Mouse (Mus musculus): Measurements from ENCODE around the gene 4930518I15Rik. TPM values are rescaled to one million over a fixed set of nuclear protein-coding genes. Genes with fewer than 3 reads are reported as not detected.
"Not testable (repeated sequence)": the region's sequence is repeated elsewhere in the genome, so short reads cannot be mapped to it uniquely, and the experiment has no call there.

Gene 4930518I15Rik
- 1 to 10 TPM; 1.1 to 1.2 TPM for total RNA-seq (2021)

DNA sequence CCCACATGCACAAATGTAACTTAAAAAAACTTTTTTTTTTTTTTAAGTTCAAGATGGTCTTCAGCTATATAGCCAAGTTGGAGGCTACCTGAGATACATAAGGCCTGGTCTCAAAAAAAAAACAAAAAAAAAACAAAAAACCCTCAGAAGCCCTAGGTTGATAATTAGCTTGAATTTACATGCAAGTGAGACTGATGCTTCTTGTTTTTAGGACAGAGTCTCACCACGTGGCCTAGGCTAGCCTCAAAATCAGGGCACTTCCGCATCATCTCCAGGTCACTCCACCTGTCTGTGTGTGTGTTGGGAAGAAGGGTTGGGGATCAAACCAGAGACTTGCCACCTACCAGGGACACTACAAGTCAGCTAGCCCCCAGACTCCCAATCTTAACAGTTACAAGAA lies at the start of gene 4930518I15Rik:
TSS of gene 4930518I15Rik (minus strand) at position 112 of the 400 bp plus-strand sequence.
- intact Hi-C loops (cut with DNase I): loop anchor here (5.0 kb wide), 1 partner anchor 121 kb away; no protein-coding TSS in a partner anchor
- DNase-seq: no peak

DNA sequence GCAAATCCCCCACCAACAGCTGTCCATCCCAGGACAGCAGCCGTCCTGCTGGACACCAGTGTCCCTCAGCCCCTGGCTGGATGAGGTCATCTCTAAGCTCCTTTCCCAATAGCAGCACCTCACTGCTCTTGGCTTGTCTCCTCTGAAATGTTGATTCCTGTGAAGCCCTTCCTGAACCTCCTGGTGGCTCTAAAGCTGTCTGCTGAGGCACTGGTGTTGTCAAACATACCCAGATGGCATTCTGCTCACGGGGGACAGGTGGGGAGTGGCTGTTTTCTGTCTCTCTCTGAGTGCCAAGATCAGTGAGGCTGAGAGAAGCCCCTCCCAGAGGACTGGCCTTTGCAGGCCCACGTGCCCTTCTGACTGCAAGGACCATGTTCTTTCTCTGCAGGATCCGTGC lies 48.2 kb upstream of the 4930518I15Rik start:
- intact Hi-C loops (cut with DNase I): loop anchor here (1.0 kb wide), 1 partner anchor 189 kb away; no protein-coding TSS in a partner anchor
- not testable (repeated sequence) for DNase-seq

DNA sequence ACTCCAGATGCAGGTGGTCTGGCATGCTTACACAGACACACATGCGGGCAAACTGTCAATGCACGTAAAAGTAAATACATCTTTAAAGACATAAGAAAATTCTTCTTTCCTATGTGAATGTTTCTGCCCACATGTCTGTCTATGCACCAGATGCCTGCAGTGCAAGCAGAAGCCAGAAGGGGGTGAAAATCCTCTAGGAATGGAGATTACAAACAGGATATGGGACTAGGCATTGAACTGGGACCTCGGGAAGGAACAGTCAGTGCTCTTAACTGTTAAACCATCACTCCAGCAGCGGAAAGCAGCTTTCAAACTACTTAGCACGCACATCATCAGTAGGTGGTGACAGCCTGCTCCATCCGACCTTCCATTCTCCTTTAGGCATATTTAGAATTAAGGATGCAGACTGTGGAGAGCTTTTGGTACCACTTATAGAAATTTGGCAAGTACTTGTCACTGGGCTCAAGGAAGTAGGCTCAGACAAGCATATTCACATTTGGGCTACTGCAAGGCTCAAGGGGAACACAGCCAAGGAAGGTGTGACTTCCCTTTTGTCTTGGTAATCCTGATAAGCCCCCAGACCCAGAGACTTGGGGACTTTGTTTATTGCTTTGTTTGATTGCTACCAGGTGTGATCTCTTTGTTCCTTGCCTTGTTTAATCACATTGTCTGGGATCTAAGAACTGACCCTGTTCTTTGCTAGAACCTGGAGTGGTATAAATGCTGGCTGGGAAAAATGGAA lies 47.4 kb upstream of the 4930518I15Rik start:
- DNase-seq: peak; percentile 76 to 84
- intact Hi-C loops (cut with DNase I): loop anchor here (1.0 kb wide), 2 partner anchors 91 to 190 kb away; no protein-coding TSS in a partner anchor

DNA sequence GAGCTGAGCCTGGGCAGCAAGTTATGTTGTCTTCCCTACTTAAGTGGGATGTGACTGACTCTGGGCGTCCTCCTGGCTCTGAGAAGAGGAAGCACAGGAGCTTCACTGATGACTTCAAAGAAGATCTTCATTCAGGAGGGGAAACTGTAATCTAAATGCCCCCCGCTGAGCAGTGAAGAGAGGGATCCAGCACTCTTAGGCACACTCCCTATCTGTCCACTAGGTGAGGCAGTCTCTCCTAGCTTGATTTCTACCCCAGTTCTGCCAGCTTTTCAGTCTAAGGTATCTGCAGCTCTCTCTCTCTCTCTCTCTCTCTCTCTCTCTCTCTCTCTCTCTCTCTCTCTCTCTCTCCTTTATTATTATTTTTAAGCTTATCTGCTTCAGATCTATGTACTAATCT lies 45.6 kb upstream of the 4930518I15Rik start:
- no peak for DNase-seq
- intact Hi-C loops (cut with DNase I): no loop called here

DNA sequence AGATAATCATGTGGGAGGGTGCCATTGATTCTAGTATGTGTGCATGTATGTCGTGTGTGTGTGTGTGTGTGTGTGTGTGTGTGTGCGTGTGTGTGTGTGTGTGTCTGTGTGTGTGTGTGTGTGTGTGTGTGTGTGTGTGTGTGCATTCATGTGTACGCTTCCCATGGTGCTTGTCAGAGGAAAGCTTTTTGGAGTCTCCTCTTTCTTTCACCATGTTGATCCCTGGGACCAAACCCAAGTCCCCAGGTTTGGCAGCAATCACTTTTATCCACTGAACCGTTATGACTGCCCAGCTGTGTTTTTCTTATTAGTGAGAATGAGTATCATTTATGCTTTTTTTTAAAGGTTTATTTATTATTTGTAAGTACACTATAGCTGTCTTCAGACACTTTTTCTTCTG lies 44.7 kb upstream of the 4930518I15Rik start:
- DNase-seq; intact Hi-C loops (cut with DNase I): not testable (repeated sequence)

DNA sequence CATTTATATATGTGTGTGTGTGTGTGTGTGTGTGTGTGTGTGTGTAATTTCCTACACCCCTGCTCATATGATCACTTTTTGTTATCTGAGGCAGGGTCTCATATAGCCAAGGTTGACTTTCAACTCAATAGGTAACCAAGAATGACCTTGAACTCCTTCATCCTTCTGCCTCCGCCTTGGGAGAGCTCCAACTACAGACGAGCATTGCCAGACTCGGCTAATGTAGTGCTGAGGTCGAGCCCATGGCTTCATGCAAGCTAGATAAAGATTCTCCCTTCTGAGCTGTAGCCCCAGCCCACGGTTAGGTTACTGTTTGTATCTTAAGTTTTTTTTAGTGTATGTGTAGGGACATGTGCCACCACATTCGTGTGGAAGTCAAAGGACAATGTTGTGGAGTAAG lies 44.1 kb upstream of the 4930518I15Rik start:
- intact Hi-C loops (cut with DNase I): no loop called here
- DNase-seq: no peak

DNA sequence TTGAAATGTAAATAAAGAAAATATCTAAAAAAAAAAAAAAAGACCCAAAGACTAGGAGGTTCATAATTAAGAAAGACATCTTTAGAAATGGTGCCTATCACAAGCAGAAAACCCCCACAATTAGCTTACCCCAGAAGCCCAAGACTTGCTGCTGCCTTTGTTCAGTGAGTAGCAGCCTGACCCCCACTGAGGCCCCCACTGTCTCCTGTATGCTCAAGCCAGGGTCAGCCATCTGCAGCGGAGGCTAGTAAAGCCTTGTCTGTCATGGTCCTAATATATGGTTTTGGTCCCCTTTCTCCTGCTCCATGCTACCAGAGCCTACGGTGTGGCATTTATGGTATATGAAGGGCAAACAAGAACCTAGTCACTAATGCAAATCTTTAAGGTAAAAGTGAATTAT lies 43.6 kb upstream of the 4930518I15Rik start:
- intact Hi-C loops (cut with DNase I): no loop called here
- no peak for DNase-seq

DNA sequence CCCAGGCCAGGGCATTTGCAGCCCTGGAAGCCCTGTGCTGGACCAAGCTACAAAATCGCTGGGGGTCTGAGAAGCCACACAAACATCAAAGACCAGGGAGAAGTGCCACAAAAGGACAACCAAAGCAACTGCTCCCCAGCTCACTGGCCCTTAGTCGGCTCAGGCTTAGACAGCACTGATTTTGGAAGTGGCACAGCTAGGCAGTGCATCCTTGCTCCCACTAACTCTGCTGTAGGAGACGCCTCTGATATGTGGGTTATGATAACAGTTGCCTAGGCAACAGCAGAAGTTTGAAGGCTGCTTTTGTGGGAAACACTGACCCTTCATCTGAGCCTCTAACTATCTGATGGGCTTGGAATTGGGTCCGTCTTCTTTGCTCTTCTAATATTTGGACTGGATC lies 41.4 kb upstream of the 4930518I15Rik start:
- intact Hi-C loops (cut with DNase I): no loop called here

DNA sequence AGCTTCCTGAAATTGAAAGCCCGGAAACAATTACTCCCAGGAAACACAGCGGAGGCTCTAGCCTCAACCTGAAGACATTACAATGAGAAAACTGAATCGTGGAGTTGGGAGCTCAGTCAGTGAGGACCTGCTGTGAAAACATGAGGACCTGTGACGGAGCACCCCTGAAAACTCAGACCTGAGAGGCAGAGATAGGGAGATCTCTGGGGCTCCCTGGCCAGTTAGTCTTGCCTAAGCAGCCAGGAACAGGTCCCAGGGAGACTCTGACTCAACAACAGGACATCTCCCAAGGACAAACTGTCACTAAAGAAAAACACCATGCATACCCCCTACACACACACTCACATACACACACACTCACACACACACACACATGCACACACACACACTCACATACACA lies 40.6 kb upstream of the 4930518I15Rik start:
- DNase-seq: no peak
- intact Hi-C loops (cut with DNase I): no loop called here

More for the DNA sequence above, 41.4 kb upstream of the 4930518I15Rik start:
- DNase-seq: no peak

DNA sequence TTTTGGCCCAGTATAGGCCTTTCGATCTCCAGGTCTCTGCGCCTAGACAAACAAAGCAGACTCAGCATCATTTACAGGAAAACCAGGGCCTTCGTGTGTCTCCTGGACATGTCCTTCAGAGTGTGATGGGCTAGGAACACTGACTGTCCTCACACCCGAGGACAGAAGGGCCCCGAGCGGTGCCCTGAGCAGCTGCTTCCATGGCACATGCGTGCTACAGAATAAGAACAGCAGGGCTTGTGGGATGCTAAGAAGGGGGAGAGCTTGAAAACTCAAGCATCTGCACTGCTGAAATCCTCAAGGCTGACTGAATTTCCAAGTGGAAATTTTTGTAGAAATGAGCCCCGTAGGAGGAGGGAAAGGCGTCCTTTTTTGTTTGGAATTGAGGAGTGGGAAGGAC lies 39.3 kb upstream of the 4930518I15Rik start:
- DNase-seq: no peak
- intact Hi-C loops (cut with DNase I): no loop called here

DNA sequence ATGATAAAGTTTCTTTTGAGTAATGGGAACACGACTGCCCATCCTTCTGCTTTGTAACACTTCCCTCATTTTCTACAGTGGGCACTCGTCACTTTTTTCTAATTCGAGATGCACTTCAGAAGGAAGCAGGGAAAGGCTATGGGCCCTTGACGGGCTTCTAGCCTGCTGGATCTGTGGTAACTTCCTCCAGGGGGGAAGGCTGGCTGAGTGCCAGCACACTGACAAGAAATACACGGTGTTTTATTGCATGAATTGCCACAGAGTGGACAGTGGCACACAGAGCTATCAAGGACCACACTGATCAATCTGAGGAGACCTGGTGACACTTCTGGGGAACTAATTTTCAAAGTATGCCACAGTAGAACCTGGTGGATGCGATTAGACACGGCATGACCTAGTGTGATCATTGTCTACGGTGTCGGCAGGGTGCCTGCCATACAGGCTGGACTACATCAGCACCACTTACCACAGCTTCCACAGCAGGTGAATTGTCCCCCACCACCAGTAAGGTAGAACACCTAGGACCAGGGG lies 38.7 kb upstream of the 4930518I15Rik start:
- intact Hi-C loops (cut with DNase I): no loop called here
- DNase-seq: no peak

DNA sequence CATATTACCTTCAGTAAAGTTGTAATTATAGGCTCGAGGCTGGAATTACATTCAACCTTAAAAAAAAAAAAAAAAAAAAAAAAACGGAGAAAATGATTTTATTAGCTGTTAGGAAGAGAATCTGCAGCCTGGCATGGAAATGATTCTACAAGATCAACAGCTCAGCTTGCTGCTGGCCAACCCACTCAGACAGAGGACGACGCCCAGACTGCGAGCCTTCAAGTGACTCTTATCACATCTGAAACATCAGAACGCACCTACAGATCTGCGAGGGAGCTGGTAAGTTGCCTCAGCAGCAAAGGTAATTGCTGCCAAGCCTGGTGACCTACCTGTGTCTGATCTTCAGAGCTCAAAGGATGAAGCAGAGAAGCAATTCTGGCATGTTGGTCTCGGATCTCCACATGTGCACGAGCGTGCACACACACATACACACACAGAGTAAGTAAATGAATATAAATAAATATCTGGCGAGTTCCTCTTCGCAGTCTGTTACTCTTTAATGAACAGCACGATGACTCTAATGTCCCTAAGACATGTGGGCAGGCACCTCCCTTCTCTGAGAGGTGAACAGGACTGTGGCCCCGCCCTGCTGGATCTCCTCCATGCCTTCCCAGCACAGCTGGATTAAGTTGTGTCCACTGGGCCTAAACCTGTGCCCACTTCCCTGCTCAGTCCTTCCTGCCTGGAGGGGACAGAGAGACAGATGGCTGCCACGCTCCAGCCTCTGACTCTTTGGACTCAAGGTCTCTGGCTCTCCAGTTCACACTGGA lies 36.9 kb upstream of the 4930518I15Rik start:
- intact Hi-C loops (cut with DNase I): no loop called here
- DNase-seq: no peak

DNA sequence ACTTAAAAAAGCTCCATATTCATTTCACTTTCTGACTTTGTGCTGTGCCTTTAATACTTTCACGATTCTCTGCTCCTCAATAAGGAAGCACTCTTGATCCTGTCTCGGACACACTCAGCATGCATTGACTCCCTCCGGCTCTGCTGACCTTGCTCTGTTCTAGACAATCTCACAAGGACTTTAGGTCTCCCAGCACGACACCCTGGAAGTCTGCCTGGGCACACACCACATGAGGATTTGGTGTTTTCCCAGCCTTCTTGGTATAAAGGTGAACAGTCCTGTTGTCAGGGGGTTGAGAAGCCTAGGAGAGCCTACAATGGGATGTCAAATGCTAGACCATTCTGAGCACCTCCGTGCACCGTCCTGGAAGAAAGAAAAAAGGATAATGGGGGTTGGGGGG lies 35.1 kb upstream of the 4930518I15Rik start:
- intact Hi-C loops (cut with DNase I): no loop called here
- DNase-seq: no peak

DNA sequence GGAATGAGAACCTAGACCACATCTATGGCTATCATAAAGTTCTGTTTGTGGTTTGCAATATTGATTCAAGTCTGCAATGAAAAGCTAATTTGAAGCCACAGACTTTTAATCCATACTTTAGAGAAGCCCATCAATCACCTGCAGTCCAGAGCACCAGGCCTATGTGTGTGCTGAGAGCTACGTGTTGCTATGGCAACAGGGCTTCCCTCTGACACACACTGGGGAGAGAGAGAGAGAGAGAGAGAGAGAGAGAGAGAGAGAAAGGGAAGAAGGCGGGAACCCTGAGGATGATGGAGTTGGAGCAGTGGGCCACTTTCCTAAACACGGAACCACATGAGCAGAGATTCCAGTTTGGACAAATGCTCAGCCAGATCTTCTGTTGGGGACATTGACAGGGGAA lies 34.5 kb upstream of the 4930518I15Rik start:
- DNase-seq: no peak
- intact Hi-C loops (cut with DNase I): no loop called here

DNA sequence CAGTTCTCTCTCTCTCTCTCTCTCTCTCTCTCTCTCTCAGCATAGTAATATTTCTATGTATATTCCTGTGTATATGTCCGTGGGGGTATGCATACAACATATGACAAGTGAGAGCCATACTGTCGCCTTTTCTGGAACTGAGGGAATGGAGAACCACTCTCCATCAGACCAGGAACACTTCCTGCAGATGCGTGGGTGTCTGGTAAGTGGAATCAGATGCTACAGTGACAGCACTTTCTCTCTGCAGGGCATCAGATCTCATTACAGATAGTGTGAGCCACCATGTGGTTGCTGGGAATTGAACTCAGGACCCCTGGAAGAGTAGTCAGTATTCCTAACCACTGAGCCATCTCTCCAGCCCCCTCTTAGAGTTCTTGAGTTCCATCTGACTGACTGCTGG lies 30.7 kb upstream of the 4930518I15Rik start:
- no peak for DNase-seq
- intact Hi-C loops (cut with DNase I): no loop called here

DNA sequence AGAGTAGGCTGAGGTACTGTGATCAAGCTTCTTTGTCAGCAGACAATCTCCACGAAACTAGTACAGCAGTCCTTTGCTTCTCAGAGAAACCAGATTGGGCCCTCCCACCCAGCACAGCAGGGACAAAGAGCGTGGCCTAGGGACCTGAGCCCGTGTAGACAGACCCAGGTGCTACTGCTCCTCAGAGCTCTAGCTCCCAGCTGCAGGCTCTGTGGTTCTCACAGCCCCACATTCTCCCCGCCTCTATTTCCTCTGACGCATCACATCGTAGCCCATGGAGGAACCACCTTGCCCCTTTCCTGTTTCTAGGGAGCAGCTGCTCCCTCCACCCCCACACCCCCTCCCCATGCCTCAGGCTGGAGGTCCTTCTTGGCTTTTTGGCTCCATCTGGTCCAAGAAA lies 29.3 kb upstream of the 4930518I15Rik start, which contains the start of gene Sla2:
TSS of gene Sla2 (minus strand) at position 176 of the 400 bp plus-strand sequence.
- intact Hi-C loops (cut with DNase I): no loop called here
- no peak for DNase-seq

DNA sequence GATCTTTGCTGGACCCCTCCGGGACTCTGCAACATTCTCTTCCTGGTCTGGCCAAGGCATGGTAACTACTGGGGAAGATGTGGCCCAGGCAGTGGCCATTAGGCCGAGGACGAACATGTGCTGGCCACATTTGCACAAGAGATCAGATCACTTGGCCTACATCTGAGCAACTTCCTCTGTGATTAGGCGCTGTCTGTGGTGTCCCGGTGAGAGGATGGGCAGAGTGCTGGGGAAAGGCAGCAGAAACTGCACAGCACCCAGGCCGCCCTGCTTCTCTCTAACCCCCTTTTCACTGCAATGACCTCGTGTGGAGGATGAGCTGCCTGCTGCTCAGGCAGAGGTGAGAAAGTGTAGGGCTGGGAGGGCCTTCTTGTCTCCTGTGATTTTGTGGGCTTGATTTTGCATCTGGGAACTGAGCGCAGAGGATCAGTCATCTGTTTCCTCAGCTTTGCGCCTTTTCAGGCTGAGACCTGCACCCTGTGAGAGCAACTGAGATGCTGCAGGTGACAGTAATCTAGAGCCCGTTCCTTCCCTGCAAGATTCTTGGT lies 28.4 kb upstream of the 4930518I15Rik start:
- intact Hi-C loops (cut with DNase I): no loop called here
- DNase-seq: no peak

DNA sequence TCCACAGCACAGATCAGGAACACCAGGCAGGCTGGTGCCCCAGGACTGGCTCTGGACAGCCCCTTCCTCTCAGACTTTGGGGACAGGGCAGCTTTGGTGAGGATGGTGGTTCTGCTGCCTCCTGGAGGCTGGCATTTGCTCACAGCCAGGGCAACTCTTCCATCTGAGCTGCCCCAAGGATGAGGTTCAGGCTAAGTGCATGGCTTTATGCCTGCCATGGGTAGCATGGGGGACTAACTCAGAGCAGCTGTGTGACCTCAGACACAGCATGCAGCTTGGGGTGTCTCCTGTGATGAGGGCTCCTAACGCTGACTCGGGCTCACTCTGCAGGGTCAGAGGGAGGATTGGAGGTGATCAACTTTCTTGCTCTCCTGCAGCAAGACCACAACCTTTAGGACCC lies 27.9 kb upstream of the 4930518I15Rik start:
- DNase-seq; intact Hi-C loops (cut with DNase I): not testable (repeated sequence)

DNA sequence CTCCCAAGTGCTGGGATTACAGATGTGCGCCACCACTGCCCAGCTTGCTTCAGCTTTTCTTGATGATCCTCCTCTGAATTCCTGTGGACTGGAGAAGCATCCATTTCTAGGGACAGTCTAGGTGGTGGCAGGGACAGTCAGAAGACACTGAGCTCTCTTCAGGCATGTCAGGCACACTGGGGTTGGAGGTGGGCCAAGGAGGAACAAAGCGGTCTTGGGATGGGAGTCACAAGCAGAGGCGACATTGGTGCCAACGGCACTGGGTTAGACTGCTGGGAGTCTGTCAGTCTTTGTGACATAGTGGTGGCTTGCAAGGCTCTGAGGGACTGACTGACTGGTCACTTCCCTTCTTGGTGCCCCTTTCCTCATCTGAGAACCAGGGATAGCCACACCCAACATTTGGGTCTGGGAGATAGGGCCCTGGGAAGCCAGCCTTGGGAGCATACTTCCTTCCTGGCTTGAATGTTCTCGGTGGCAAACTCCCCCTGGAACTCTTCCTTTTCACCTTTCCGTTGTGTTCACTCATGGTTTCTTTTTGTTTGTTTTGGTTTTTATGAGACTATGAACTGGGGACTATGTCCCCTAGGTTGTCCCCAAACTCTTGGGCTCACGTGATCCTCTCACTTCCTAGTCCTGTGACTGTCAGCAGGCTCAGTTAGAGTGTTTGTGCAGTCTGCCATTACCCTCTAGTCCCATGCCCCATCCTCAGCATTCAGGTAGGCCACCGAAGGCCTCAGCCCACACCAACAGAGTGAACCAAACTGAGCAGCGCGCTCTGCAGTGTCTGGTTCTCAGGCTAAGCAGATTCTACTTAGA lies 26.9 kb upstream of the 4930518I15Rik start:
- intact Hi-C loops (cut with DNase I): no loop called here
- DNase-seq: no peak

DNA sequence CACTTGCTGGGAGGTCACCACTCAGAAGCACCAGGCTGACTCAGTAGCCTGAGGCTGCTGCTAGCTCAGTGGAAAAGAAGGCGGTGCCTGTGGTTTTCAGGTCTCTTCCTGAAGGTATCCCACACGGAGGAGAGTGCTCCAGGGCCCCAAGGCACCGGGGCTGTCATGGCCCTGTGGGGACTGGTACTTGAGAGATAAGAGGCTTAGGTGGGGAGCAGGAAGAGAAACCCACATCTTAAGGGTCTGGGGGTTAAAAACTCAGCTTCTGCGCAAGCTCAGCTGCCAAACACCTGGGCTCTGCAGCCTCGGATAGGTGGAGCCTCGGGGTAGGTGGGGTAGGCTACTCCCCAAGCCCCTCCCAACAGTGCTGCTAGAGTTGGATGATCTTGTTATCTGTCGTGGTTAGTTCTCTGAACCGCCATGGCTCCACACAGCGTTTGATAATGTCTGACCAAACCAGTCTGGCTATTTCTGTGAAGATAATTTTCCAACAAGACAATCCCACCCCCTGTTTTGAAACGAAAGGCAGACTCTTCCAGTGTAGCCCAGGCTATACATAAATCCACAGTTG lies 24.8 kb upstream of the 4930518I15Rik start:
- no peak for DNase-seq
- intact Hi-C loops (cut with DNase I): no loop called here

All from heart, postnatal 10 days (tissue).